Mouse (Mus musculus): ENCODE measurements around the gene A2ml1. TPM values are rescaled to one million over a fixed set of nuclear protein-coding genes. Genes with fewer than 3 reads are reported as not detected.
"Not testable (repeated sequence)": the region's sequence is repeated elsewhere in the genome, so short reads cannot be mapped to it uniquely, and the experiment has no call there.

A2ml1 gene
- 0.16 and 0.47 TPM in 2 replicates for polyA plus RNA-seq (2014; fragmentation: Nextera tagmentation; extraction: Ambion mirVana)

- Histone ChIP-seq H3K9ac (ENCODE audit: low read length) (no peak within 1 kb of the TSS), H3K9me3 (ENCODE audit: control insufficient read depth, low read length) (no peaks in the 10 kb centered on the region), H3K4me2 (ENCODE audit: low read length) (no peak within 1 kb of the TSS), H3K36me3 (ENCODE audit: control insufficient read depth, insufficient read depth, low read length) (no peaks in the 10 kb centered on the region), H3K4me3 (ENCODE audit: control insufficient read depth in 1 of 2, insufficient read depth in 1 of 2, low read depth in 1 of 2, low read length in 2 of 2) (no peak within 1 kb of the TSS), H3K27ac (replicated peaks in 1 of 2; ENCODE audit: control insufficient read depth in 1 of 2, insufficient read depth in 1 of 2, low read depth in 2 of 2, low read length in 2 of 2) (no peak within 1 kb of the TSS), H3K27me3 (ENCODE audit: control insufficient read depth, insufficient read depth, low read length) (no peaks in the 10 kb centered on the region), H3K4me1 (ENCODE audit: control insufficient read depth in 2 of 2, insufficient read depth in 2 of 2, low read length in 2 of 2) (no peaks in the 10 kb centered on the region)
- ATAC-seq (ENCODE audit: insufficient number of reproducible peaks, insufficient read depth, low FRiP score, low read depth) = no peak
- WGBS = 62% methylated on average over 11 of the region's 11 CpGs
These were observed at the start of gene A2ml1 for GRCm38 (mm10) chr6:128581508-128581907. Gene A2ml1, minus strand, starts transcription at chr6:128581608.

- not testable (repeated sequence) for H3K4me3 ChIP-seq (ENCODE audit: control insufficient read depth in 1 of 2, insufficient read depth in 1 of 2, low read depth in 1 of 2, low read length in 2 of 2); H3K27ac ChIP-seq (replicated peaks in 1 of 2; ENCODE audit: control insufficient read depth in 1 of 2, insufficient read depth in 1 of 2, low read depth in 2 of 2, low read length in 2 of 2); H3K27me3 ChIP-seq (ENCODE audit: control insufficient read depth, insufficient read depth, low read length); H3K9ac ChIP-seq (ENCODE audit: low read length); H3K4me2 ChIP-seq (ENCODE audit: low read length); H3K4me1 ChIP-seq (ENCODE audit: control insufficient read depth in 2 of 2, insufficient read depth in 2 of 2, low read length in 2 of 2); H3K36me3 ChIP-seq (ENCODE audit: control insufficient read depth, insufficient read depth, low read length); H3K9me3 ChIP-seq (ENCODE audit: control insufficient read depth, low read length)
- WGBS = 49% methylated on average over 12 of the region's 13 CpGs
- ATAC-seq (ENCODE audit: insufficient number of reproducible peaks, insufficient read depth, low FRiP score, low read depth) = 0 out of 2 replicates have a peak, but pooled peaks have one; percentile 17
These were observed 48.6 kb upstream of the A2ml1 start for GRCm38 (mm10) chr6:128629771-128630739.

- not testable (repeated sequence) for ATAC-seq (ENCODE audit: insufficient number of reproducible peaks, insufficient read depth, low FRiP score, low read depth); H3K9ac ChIP-seq (ENCODE audit: low read length); H3K27me3 ChIP-seq (ENCODE audit: control insufficient read depth, insufficient read depth, low read length); H3K4me2 ChIP-seq (ENCODE audit: low read length); H3K36me3 ChIP-seq (ENCODE audit: control insufficient read depth, insufficient read depth, low read length); H3K4me3 ChIP-seq (ENCODE audit: control insufficient read depth in 1 of 2, insufficient read depth in 1 of 2, low read depth in 1 of 2, low read length in 2 of 2); H3K27ac ChIP-seq (replicated peaks in 1 of 2; ENCODE audit: control insufficient read depth in 1 of 2, insufficient read depth in 1 of 2, low read depth in 2 of 2, low read length in 2 of 2); H3K9me3 ChIP-seq (ENCODE audit: control insufficient read depth, low read length); H3K4me1 ChIP-seq (ENCODE audit: control insufficient read depth in 2 of 2, insufficient read depth in 2 of 2, low read length in 2 of 2)
- WGBS = 82% methylated on average over 6 of the region's 6 CpGs
These were observed 43.8 kb upstream of the A2ml1 start for GRCm38 (mm10) chr6:128625246-128625645.

DNA sequence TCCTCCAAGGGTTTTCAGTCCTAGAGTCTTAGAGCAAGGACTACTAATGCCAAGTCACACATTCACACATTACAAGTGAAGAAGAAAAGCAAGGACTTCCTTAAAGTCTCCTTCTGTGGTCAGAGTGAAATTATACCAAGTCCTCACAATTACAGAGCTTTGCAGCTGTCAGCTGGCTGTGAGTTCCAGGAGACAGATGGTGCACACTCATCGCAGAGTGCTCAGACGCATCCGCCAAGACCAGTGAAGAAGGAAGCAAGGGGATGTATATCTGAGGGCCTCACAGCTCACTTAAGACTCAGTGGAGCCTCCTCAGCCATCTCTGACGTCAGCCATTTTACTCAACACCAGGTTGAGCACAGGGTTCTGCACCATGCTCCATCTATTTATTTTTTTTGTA lies 43.0 kb upstream of the A2ml1 start:
- H3K36me3 ChIP-seq (ENCODE audit: control insufficient read depth, insufficient read depth, low read length) = no peaks in the 10 kb centered on the region
- no peak overlapping the region for H3K4me3 ChIP-seq (ENCODE audit: control insufficient read depth in 1 of 2, insufficient read depth in 1 of 2, low read depth in 1 of 2, low read length in 2 of 2)
- no peak overlapping the region for H3K27ac ChIP-seq (replicated peaks in 1 of 2; ENCODE audit: control insufficient read depth in 1 of 2, insufficient read depth in 1 of 2, low read depth in 2 of 2, low read length in 2 of 2)
- H3K9me3 ChIP-seq (ENCODE audit: control insufficient read depth, low read length) = no peaks in the 10 kb centered on the region
- no peaks in the 10 kb centered on the region for H3K27me3 ChIP-seq (ENCODE audit: control insufficient read depth, insufficient read depth, low read length)
- WGBS = 74% methylated on average over 4 of the region's 4 CpGs
- H3K9ac ChIP-seq (ENCODE audit: low read length) = no peak overlapping the region
- no peak for ATAC-seq (ENCODE audit: insufficient number of reproducible peaks, insufficient read depth, low FRiP score, low read depth)
- no peaks in the 10 kb centered on the region for H3K4me1 ChIP-seq (ENCODE audit: control insufficient read depth in 2 of 2, insufficient read depth in 2 of 2, low read length in 2 of 2)
- H3K4me2 ChIP-seq (ENCODE audit: low read length) = no peak overlapping the region

- not testable (repeated sequence) for ATAC-seq (ENCODE audit: insufficient number of reproducible peaks, insufficient read depth, low FRiP score, low read depth); H3K9me3 ChIP-seq (ENCODE audit: control insufficient read depth, low read length); H3K27me3 ChIP-seq (ENCODE audit: control insufficient read depth, insufficient read depth, low read length); H3K9ac ChIP-seq (ENCODE audit: low read length); H3K4me1 ChIP-seq (ENCODE audit: control insufficient read depth in 2 of 2, insufficient read depth in 2 of 2, low read length in 2 of 2); H3K4me2 ChIP-seq (ENCODE audit: low read length); H3K36me3 ChIP-seq (ENCODE audit: control insufficient read depth, insufficient read depth, low read length); H3K4me3 ChIP-seq (ENCODE audit: control insufficient read depth in 1 of 2, insufficient read depth in 1 of 2, low read depth in 1 of 2, low read length in 2 of 2); H3K27ac ChIP-seq (replicated peaks in 1 of 2; ENCODE audit: control insufficient read depth in 1 of 2, insufficient read depth in 1 of 2, low read depth in 2 of 2, low read length in 2 of 2)
- 95% methylated on average over 5 of the region's 5 CpGs for WGBS
These were observed 42.0 kb upstream of the A2ml1 start, which contains the start of gene Klrb1a for GRCm38 (mm10) chr6:128623433-128623832. Gene Klrb1a, minus strand, starts transcription at chr6:128623533.

- no peaks in the 10 kb centered on the region for H3K36me3 ChIP-seq (ENCODE audit: control insufficient read depth, insufficient read depth, low read length)
- no peaks in the 10 kb centered on the region for H3K9me3 ChIP-seq (ENCODE audit: control insufficient read depth, low read length)
- H3K4me1 ChIP-seq (ENCODE audit: control insufficient read depth in 2 of 2, insufficient read depth in 2 of 2, low read length in 2 of 2) = no peaks in the 10 kb centered on the region
- H3K27ac ChIP-seq (replicated peaks in 1 of 2; ENCODE audit: control insufficient read depth in 1 of 2, insufficient read depth in 1 of 2, low read depth in 2 of 2, low read length in 2 of 2) = no peak overlapping the region
- WGBS = 61% methylated on average over 2 of the region's 2 CpGs
- H3K9ac ChIP-seq (ENCODE audit: low read length) = no peak overlapping the region
- no peak overlapping the region for H3K4me2 ChIP-seq (ENCODE audit: low read length)
- H3K27me3 ChIP-seq (ENCODE audit: control insufficient read depth, insufficient read depth, low read length) = no peaks in the 10 kb centered on the region
- no peak for ATAC-seq (ENCODE audit: insufficient number of reproducible peaks, insufficient read depth, low FRiP score, low read depth)
- no peak overlapping the region for H3K4me3 ChIP-seq (ENCODE audit: control insufficient read depth in 1 of 2, insufficient read depth in 1 of 2, low read depth in 1 of 2, low read length in 2 of 2)
These were observed 41.3 kb upstream of the A2ml1 start for GRCm38 (mm10) chr6:128622733-128623132.

GRCm38 (mm10) chr6:128606350-128606749 lies 24.9 kb upstream of the A2ml1 start:
- Histone ChIP-seq H3K4me2 (ENCODE audit: low read length) (no peak overlapping the region), H3K36me3 (ENCODE audit: control insufficient read depth, insufficient read depth, low read length) (no peaks in the 10 kb centered on the region), H3K27ac (replicated peaks in 1 of 2; ENCODE audit: control insufficient read depth in 1 of 2, insufficient read depth in 1 of 2, low read depth in 2 of 2, low read length in 2 of 2) (no peak overlapping the region), H3K4me3 (ENCODE audit: control insufficient read depth in 1 of 2, insufficient read depth in 1 of 2, low read depth in 1 of 2, low read length in 2 of 2) (no peak overlapping the region), H3K9ac (ENCODE audit: low read length) (no peak overlapping the region), H3K9me3 (ENCODE audit: control insufficient read depth, low read length) (no peaks in the 10 kb centered on the region), H3K27me3 (ENCODE audit: control insufficient read depth, insufficient read depth, low read length) (no peaks in the 10 kb centered on the region), H3K4me1 (ENCODE audit: control insufficient read depth in 2 of 2, insufficient read depth in 2 of 2, low read length in 2 of 2) (no peaks in the 10 kb centered on the region)
- WGBS = 50% methylated on average over 9 of the region's 9 CpGs
- ATAC-seq (ENCODE audit: insufficient number of reproducible peaks, insufficient read depth, low FRiP score, low read depth) = no peak
